Mouse (Mus musculus) G1E (cell line): ENCODE results near the gene Rlbp1.

Experiments used
- CTCF ChIP-seq: IDR thresholded peaks from 2 replicates; pipeline ENCODE4 v1.5.1; 2012; ENCODE audit warnings: low read depth, low read length, inconsistent platforms, mixed read lengths
- GATA1 ChIP-seq: IDR thresholded peaks from 2 replicates; pipeline ENCODE4 v1.6.1; 2012; ENCODE audit warnings: borderline replicate concordance, low read length, inconsistent platforms, mixed read lengths
- GATA2 ChIP-seq: IDR thresholded peaks from 2 replicates; pipeline ENCODE4 v1.6.1; 2012; ENCODE audit warnings: low read depth, low read length, inconsistent platforms, borderline replicate concordance
- POLR2AphosphoS5 ChIP-seq: IDR thresholded peaks from 2 replicates; pipeline ENCODE4 v1.6.1; 2012; ENCODE audit warnings: low read depth, low read length, inconsistent platforms; ENCODE audit not compliant: insufficient replicate concordance
- TAL1 ChIP-seq: conservative IDR thresholded peaks from 2 replicates; pipeline ENCODE4 v1.6.1; 2012; ENCODE audit warnings: low read depth, low read length, inconsistent platforms, mixed read lengths

DNA sequence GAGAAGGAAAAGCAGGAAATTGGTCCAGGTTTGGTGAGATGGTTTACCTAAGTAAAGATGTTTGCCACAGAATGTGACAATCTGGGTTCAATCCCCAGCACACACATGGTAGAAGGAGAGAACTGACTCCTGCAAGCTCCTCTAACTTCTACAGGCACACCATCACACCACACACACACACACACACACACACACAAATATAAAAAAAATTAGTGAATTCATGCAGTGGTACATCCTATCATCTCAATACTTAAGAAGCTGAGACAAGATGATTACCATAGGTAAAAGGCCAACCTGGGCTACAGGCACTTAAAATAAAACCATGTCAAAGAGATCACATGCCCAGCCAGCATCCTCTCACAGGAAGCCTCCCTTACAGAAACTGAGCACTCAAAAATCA lies 12.8 kb downstream of the Rlbp1 start:
- no peak for TF ChIP-seq CTCF
- no peak for TF ChIP-seq TAL1
- TF ChIP-seq GATA1, result no peak
- TF ChIP-seq GATA2, result no peak
- no peak for TF ChIP-seq POLR2AphosphoS5
